Mouse (Mus musculus) A20 (cell line): Measurements from ENCODE around the gene Cmtr1.
A peak's percentile ranks its signal among the peaks of the same experiment; 100 is the strongest.

Experiments
- DNase-seq: peaks from one replicate; pipeline ENCODE4 v3.0.0-alpha.2; 2011; ENCODE audit warnings: low read depth, low spot score

Cmtr1 gene

DNA sequence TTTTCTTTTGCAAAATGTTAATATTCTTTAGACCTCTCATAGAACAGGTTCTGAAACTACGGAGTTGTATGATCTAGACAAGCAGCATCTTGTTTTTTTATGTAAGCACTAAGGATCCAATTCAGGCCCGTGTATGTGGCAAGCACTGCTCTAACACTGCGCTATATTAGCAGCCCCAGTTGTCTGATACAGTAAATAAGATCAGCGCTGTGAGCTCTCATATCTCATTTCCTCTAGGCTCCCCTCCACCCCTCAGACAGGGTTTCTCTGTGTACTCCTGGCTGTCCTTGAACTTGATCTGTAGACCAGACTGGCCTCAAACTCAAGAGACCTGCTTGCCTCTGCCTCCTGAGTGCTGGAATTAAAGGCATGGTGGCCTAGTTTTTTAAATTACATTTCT, 8.6 kb downstream of the Cmtr1 start:
- DNase-seq: no peak

DNA sequence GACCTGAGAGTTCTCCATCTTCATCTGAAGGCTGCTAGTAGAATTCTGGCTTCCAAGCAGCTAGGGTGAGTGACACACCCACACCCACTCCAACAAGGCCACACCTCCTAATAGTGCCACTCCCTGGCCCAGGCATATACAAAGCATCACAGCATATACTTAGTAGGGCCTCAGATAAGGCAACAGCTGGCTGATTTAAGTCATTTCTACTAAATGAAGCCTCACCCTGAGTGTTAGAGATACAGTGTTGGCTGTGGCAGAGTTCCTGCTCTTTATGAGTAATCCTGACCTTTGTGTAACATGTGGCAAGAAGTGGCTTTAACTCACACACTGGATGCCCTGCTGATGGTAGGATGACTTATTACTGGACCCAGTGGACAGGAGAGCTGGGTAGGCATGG, 9.5 kb downstream of the Cmtr1 start:
- no peak for DNase-seq

DNA sequence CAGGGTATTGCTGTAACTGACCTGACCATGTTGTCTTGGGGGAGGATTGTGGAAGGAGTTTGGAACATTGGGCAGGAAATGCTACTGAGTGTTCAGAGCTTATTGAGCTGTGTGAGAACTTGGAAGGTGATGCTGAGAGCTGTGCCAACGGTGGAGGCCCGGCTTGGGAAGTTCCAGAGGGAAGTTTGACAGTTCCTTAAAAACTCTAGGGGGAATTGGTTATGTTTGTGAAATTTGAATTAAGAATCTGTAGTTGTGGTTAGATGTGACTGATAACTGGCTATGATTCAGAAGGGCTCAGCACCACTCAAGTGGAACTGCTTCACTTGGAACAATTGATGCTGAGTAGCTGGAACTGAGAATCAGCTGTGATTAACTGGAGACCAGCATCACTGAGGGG, 10.6 kb downstream of the Cmtr1 start:
- no peak for DNase-seq

DNA sequence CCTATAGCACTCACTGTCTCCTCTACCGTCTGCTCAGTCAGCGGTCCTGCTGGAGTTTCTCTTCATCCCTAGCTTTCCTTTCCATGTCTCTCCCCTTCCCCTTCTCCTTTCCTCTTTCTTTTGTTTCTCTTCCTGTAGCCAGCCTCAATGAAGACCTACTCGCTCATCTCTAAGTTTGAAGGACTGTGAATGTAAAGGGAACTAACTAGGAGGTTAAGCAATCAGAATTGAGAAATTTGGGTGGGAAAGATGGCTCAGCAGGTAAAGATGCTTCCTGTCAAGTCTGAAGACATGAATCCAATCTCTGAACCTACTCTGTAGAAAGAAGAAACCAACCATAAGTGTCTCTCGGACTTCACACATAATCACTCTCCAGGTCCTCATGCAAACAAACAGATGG, 12.9 kb downstream of the Cmtr1 start:
- DNase-seq: no peak

DNA sequence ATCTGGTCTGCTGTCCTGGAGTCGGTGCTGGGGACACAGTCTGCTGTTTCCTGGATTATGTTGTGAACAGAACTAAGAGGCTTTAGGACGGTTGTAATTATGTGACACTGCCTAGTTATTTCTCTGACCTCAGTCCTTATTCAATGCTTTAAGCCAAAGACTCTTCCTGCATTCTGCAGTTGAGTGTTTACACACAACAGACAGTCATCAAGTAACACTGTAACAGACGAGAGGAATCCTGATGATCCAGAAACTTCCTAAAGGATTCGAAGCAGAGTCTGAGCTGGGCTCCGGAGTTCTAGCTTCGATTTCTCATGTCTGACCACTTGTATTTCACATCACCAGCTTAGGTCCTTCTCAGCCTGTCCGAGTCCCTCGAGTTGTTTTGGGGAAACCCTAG, 18.1 kb downstream of the Cmtr1 start:
- no peak for DNase-seq

DNA sequence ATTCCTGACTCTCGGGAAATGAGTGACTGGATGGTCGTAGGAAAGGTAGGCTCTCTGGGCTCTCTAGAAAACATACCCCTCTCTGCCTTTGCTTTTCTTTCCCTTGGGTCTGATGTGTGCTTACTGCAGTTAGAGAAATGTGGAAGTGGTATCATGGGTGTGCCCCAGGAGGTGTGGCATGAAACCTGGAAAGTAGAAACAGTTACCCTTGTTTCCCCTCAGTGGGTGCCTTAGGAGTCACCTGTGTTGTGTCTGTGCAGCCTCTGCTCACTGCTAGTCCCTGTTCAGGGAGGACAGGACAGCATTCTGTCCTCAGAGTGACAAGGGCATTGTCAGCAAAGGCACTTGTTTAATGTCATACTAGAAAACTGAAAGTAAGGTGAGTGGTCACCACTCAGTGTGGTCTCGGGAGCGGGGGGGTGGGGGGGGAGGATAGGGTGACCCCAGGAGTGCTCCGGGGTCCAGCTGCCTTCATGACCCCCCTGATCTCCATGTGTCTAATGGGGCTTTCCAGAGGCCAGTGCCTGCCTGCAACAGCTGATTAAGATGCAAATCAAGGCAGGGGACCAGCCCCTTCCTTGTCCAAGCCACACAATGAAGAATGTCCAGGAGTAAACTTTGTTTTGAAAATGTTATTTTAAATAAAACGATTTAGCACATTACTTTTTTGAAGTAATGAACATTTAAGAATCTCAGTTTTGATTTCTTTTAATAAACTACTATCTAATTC, 18.8 kb downstream of the Cmtr1 start:
- DNase-seq: peak; percentile 47

DNA sequence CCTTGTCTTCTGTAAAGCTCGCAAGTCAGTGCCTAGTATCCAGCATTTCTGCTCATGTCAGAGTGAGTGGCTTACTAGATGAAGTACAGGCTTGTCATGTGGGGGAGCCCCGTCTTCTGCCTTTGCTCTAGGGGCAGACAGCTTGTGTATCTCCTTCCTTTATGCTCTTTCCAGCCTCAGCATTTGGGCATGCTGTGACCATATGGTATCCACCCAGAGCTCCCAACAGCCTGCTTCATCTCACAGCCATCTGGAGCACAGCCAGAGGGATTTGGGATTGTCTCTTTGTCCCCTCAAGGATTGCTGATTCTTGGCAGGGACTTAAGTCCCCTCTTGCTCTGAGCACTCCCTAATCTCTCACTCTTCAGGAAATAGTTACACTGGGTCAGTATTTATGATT, 19.8 kb downstream of the Cmtr1 start:
- DNase-seq: no peak

DNA sequence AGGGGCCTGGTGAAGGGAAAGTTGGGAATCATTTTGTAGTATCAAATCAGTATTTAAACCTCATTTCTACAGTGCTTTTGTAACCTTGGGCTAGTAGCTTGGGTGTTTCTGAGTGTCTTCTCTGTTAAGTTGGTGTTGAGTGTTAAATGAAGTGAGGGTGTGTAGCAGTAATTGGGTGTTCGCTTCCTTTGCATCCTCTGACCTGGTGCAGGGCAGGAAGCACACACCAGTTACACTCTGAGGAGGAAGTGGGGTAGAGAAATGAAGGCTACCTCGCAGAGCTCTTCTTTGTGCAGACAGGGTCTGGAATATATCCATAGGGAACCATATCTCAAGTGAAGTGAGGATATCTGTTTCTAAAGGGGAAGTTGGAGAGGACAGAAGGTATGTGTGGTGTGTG, 20.5 kb downstream of the Cmtr1 start:
- no peak for DNase-seq

DNA sequence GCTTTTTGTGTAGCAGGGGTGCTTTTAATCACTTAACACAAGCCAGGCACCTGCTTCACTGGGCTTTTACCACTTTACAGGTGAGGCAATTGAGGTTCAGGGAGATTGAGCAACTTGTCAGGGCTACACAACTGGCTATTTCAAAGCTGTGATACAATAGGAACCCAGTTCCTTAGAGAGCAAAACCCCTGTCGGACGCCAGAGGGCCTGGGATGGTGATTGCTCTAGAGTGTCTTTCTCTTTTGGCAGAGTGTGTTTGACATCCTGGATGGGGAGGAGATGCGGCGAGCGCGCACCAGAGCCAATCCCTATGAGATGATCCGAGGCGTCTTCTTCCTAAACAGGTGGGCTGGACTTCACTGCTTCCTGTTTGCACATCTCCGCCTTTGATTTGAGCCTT, 21.3 kb downstream of the Cmtr1 start:
- DNase-seq: no peak

DNA sequence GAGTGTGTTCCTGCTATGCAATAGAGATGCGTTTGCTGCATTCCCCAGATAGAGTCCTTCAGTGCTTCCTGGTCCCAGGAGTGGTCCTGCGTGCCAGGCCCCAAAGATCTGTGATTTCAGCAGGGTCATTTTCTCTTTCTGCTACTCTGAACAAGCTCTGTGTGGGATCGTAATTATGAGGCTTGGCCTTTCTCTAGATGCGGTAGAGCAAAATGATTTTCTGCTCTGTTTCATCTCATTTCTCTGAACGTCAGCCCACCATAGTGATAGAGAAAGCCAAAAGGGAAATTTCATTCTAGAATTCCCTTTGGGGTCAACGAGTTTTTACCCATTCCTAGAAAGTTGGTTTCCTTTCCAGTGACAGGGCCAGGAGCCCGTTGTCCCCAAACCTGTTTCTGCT, 21.9 kb downstream of the Cmtr1 start:
- DNase-seq: no peak

DNA sequence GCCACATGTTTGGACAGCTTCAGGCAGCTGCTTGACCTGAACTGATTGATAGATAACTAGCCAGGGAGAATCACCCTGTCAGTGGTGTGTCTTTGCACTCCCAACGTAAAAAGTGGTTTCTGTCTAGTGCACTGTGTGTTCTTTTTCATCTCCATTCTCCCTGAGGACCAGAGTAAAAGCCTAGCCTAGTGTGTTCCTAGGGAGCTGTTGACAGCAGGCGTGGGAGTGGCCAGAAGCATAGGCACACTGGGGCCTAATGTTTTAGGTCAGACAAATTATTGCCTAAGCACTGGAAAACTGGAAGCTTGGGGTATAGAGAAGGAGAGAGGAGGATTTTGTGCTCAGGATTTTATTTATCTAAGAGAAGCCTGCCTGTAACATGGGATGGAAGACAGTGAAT, 22.7 kb downstream of the Cmtr1 start:
- no peak for DNase-seq

DNA sequence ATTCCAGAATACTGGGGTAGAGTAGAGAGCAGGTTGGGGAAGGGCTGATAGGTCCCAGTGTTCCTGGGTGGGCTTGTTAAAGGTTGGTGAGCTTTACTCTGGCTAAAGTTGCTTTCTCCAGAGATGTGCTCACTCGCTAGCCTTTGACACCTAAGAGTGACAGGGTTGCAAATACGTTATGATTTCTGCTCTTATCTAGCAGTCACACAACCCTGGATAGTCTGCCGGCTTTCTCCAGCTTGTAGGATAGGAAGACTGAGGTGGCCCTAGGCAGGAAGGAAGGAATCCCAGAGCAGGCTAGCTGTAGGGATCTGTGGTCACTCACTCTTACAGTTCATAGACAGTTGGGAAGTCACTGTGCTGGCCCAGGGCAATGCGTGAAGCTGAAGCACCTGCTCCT, 23.9 kb downstream of the Cmtr1 start:
- DNase-seq: no peak

DNA sequence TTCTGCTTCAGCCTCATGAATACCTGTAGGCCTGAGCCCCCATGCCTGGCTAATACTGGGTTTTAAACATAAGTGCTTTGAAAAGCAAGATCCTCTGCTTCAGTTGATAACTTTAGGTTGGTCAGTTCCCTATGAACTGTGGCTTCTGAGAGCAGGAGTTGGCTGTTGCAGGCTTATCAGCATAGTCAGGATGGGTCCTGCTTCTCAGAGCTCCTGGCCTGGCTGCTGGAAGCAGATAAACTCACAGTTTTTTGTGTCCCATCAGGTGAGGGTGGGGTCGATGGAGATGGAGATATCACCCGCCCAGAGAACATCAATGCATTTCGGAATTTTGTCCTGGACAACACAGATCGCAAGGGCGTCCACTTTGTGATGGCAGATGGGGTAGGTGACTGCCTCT, 26.4 kb downstream of the Cmtr1 start:
- DNase-seq: no peak

DNA sequence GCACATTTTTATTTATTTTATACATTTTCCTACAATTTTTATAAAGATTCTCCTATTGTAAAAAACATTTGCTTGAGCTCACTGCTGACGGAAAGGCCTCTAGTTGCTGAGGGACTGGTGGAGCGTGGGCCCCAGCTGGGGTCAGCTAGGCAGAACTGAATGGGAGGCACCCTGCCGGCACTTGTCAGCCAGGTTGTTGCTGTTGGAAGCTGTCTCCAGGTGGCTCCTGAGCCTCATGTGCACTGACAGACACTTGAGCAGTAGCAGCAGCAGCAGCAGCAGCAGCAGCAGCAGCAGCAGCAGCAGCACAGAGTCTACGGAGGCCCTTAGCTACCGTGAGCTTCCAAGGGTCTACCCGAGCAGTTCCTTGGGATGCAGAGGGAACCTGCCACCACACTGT, 27.0 kb downstream of the Cmtr1 start:
- no peak for DNase-seq

DNA sequence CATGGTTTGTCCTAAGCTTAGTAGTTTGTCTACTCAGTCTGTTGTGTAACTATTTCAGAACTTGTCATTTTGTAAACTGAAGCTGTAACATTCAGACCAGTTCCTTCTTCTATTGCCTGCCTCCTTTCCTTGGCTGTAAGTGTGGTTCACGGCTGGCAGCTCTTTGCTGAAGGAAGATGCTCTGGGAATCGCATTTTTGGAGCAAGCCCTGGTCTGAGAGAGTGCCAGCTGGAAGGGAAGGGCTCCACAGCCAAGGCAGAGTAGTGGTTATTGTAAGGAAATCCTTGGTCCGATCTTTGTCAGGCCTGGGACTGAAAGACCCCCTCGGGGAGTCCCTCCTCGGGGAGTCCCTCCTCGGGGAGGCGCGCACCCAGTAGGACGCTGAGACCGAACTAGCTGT, 28.2 kb downstream of the Cmtr1 start:
- DNase-seq: no peak

DNA sequence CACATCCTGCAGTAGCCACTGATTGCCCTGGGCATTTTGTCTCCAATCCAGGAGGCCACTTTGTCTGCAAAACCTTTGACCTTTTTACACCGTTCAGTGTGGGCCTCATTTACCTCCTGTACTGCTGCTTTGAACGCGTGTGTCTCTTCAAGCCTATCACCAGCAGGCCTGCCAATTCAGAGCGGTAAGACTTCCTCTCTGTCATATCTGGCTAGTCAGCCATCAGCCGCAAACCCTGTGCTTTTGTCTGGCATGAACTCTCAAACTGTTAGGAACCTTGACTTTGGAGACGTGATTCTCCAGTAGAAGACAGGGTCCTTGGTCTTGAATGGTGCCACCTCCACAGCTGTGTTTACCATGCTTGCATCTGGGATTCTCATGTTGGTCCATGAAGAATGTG, 29.9 kb downstream of the Cmtr1 start:
- DNase-seq: no peak

DNA sequence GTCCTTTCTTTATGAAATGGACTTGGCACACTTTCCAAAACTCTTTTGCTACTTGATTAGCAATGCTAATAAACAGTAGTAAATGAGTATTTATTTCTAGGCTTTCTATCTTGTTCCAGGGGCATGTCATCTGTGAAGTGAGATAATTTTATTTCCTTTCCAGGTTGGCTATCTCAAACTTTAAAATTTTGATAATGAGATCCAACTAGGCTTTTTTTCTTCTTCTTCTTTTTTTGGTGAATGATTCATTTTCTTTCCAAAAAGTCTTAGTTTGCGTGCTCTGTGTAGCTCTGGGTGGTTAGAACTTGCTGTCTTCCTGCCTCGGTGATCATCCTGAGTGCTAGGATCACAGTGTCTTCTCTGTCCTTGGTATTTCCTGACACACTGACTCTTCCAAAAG, 32.4 kb downstream of the Cmtr1 start:
- DNase-seq: no peak

DNA sequence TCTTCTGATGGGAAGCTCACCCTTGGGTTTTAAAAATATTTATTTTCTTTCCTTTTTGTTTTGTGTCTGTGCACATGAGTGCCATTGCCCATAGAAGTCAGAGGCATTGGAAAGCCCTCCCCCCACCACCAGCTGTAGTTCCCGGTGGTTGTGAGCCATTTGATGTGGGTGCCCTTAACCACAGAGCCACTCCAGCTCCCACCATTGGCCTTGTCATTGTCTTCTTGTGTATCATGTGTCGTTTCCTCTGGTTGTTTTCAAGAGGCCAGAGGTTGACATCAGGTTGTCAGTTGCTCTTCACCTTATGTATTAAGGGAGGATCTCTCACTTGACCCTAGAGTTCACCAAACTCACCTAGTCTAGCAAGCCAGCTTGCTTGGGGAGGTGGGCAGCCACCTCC, 33.2 kb downstream of the Cmtr1 start:
- no peak for DNase-seq

DNA sequence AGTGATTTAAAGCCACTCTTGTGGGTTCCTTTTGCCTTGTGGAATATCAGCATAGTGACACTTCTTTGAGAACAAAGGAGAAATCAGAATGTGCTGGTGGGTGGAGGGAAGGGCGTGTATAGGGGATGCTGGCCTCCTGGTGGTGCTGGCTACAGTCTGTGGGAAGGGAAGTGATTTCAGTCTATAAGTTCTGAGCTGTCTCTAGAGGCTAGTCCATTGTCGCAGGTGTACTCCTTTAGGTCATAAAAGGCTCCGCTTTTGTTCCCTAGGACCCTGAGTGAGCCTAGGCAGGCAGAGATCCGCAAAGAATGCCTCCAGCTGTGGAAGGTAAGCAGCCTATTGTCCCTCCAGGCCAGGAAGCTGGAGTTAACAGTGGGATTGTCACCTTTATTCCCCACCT, 34.1 kb downstream of the Cmtr1 start:
- no peak for DNase-seq

DNA sequence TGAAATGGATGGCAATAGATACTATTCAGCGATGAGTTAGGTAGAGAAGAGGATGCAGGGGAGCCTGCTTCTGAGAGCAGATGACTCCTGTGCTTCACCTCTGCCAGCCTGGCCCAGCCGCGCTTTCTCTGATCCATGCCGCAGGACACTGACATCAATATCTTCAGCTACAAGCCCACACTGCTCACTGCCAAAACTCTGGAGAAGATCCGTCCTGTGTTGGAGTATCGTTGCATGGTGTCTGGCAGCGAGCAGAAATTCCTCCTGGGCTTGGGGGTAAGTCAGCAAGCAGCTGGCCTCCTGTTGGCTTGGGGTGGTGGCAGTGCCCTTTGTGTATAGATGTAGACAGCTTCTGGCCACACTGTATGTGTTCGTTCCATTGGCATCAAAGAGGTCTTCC, 36.5 kb downstream of the Cmtr1 start:
- DNase-seq: no peak

DNA sequence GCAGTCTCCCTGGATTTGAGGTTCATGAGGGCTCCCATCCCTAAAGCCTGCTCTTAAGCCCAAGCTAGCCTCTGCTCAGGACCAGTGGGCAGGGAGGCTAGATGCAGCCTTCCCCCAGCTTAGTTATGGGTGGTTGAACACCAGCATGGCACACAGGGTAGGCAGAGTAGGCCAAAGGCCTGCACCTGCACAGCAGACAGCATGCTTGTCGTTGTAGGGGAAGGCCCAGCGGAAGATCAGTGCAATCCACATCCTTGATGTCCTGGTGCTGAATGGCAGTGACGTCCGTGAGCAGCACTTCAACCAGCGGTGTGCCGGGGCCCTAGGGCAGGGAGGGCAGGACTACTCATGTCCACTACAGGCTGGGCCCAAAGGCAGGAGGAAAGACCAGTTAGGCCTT, 38.0 kb downstream of the Cmtr1 start:
- peak; percentile 61 for DNase-seq

DNA sequence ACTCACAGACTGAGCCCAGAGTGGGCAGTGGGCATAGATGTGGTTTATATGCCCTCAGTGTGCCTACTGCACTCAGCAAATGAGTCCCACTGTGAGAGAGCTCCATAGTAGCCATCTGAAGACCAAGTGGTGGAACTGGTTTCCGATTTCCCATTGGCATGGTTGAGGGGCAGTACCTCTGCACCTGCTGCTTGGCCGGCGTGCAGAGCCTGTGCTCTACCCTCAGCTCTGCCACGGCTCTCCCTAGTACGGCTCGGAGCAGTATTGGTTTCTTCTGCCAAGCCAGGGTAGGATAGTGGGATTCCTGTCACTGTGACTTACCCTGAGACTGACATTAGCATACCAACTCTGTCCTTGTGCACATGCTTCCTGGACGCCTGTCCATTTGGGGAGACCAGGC, 40.2 kb downstream of the Cmtr1 start:
- DNase-seq: no peak

DNA sequence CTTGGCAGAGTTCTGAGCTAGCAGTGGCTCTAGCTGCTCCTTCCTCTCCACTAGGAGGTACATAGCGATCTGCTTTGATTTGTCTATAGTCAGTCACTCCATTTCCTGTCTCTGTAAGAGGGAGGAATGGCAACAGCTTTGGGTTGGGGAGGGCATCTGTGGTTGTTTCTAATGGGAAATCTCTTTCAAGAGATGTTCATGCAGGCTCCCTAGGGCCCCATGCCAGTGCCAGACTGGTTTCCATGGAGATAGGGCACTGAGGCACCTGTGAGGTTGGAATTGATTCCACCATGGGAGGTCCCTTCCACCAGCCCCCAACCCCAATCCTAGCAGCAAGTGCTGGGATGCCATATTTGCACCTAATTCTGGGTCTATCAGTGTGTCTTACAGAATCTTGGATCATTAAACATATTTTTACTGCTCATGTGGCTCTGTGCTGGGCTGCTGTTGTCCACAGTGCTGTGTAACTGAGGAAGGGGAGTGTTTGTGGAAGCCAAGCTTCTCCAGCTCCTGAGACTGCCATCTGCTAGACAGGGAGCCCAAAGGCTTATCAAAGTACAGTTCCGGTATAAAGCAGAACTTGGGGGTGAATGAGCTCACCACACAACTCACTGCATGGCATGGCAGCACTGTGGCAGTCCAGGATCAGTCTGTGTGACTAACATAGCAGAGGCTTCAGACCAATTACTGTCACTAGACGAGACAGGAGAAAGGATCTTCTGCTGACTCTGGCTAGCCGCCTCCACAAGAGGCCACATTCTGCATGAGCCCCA, 42.7 kb downstream of the Cmtr1 start:
- DNase-seq: no peak

DNA sequence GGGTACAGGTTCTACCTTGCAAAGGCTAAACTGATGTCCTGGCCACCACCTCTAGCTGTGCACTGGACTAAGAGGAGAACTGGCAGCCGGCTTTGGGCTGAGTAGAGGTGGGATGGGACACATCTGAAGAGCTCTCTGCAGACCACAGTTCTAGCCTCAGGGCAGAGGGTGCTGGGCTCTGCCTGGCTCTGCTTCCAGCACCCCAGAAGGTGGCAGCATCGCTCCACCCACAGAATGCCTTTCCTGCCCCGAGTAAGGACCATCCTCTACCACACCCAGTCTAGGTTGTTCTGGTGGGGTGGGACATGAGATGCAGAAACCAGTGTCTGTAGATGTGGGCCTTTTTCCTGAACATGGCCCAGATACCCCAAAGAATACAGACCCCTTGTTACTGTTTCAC, 44.4 kb downstream of the Cmtr1 start:
- DNase-seq: peak; percentile 74
